Comparison of ENCODE assay signal across 18 mouse cellular contexts in genomic region chr7:107573856-107574255, GRCm38 (mm10). TPM values are rescaled to one million over a fixed set of nuclear protein-coding genes. Genes with fewer than 3 reads are reported as not detected.
DNase-seq lines count a peak whose midpoint lies in the region; ATAC-seq and TF ChIP-seq lines count a peak whose summit lies in the region.
"Had no signal": no experiment of that assay in that cellular context is flagged by ENCODE, and none has a peak within 500 bp of the region (broad histone marks: within the 10 kb centered on the region; RNA-seq: fewer than 3 reads in every experiment).

No protein-coding gene starts in this region.

- H3K9ac ChIP-seq in liver, embryonic 14.5 days (replicated peaks) = no peak overlapping the region
- no peak overlapping the region for H3K9ac ChIP-seq in liver, embryonic 12.5 days
- H3K9ac ChIP-seq: heart, embryonic 13.5 days; lung, embryonic 14.5 days had no signal

- H3K27me3 ChIP-seq in liver, embryonic 14.5 days (ENCODE audit: control insufficient read depth, insufficient read depth, low read length) = no peaks in the 10 kb centered on the region
- no peaks in the 10 kb centered on the region for H3K27me3 ChIP-seq in liver, embryonic 12.5 days (replicated peaks)
- H3K27me3 ChIP-seq: heart, embryonic 13.5 days had no signal

- TF ChIP-seq CTCF in liver, embryonic 14.5 days (IDR thresholded peaks at IDR 0.05; ENCODE audit: low read depth) = peak; percentile 24; the same call in 1 of the 2 replicates

- H3K9me3 ChIP-seq in liver, embryonic 14.5 days (ENCODE audit: control insufficient read depth, low read length) = no peaks in the 10 kb centered on the region
- H3K9me3 ChIP-seq in liver, embryonic 12.5 days (replicated peaks) = no peaks in the 10 kb centered on the region
- H3K9me3 ChIP-seq: heart, embryonic 13.5 days had no signal

- H3K4me1 ChIP-seq in liver, embryonic 14.5 days (replicated peaks; ENCODE audit: control insufficient read depth in 2 of 2, insufficient read depth in 2 of 2, low read length in 1 of 2) = no peaks in the 10 kb centered on the region
- H3K4me1 ChIP-seq in liver, embryonic 12.5 days = no peaks in the 10 kb centered on the region

- WGBS in liver, embryonic 14.5 days (ENCODE audit: insufficient replicate concordance) = 44% methylated on average over 2 of the region's 2 CpGs
- 49% methylated on average over 2 of the region's 2 CpGs for WGBS in liver, embryonic 12.5 days (ENCODE audit: insufficient replicate concordance)

- no peak for ATAC-seq in liver, embryonic 14.5 days (ENCODE audit: insufficient read depth)
- ATAC-seq in liver, embryonic 12.5 days = no peak
- peak; percentile 68 for ATAC-seq in granulocyte monocyte progenitor cell, adult 5-6 weeks (replicated peaks; ENCODE audit: poor library complexity, severe bottlenecking)
- ATAC-seq: hindbrain, embryonic 16.5 days had no signal

- DNase-seq in heart, adult 11 months = peak; percentile 61
- DNase-seq in heart, postnatal 4 days = no peak
- DNase-seq in liver, embryonic 14.5 days (ENCODE audit: low read depth in 3 of 3, low spot score in 3 of 3) = no peak
- peak; percentile 10 to 18 for DNase-seq in B cell, adult 2 months
- no peak for DNase-seq in frontal cortex, postnatal 36 days (ENCODE audit: low spot score in 2 of 2)
- DNase-seq in frontal cortex, adult 2 months (ENCODE audit: extremely low spot score in 1 of 2, low spot score in 1 of 2) = no peak
- DNase-seq: adrenal gland, postnatal 10 days; cerebellum, adult 11 months; embryo, embryonic 11 days; lung, embryonic 14.5 days had no signal

- H3K4me3 ChIP-seq in liver, embryonic 14.5 days (ENCODE audit: insufficient read depth in 1 of 2, low read depth in 2 of 2, low read length in 2 of 2) = no peak overlapping the region
- H3K4me3 ChIP-seq in liver, embryonic 12.5 days = no peak overlapping the region
- H3K4me3 ChIP-seq: heart, embryonic 13.5 days had no signal

- H3K4me2 ChIP-seq in liver, embryonic 14.5 days (ENCODE audit: low read depth) = no peak overlapping the region
- H3K4me2 ChIP-seq in liver, embryonic 12.5 days = no peak overlapping the region
- H3K4me2 ChIP-seq: heart, embryonic 13.5 days; lung, embryonic 14.5 days had no signal

- no peaks in the 10 kb centered on the region for H3K36me3 ChIP-seq in liver, embryonic 14.5 days (replicated peaks; ENCODE audit: control insufficient read depth, insufficient read depth, low read depth)
- peaks cover 4% of the 10 kb centered on the region; the same call in 1 of the 2 replicates for H3K36me3 ChIP-seq in liver, embryonic 12.5 days

- no peak overlapping the region for H3K27ac ChIP-seq in liver, embryonic 14.5 days
- H3K27ac ChIP-seq in liver, embryonic 12.5 days = no peak overlapping the region
- H3K27ac ChIP-seq: heart, embryonic 13.5 days had no signal

- TF ChIP-seq EP300 in liver, embryonic 14.5 days (IDR thresholded peaks at IDR 0.05; ENCODE audit: low read depth) = no peak

RNA-seq across cellular contexts. Expression of gene Olfml1, which starts 6.6 kb away (rescaled TPM):
- total RNA-seq in heart, postnatal 4 days (2021) = 1 to 10 TPM; 7.8 to 8.4 TPM
- polyA plus RNA-seq in liver, embryonic 14.5 days (2012; rRNA removed) = 0.52 and 0.64 TPM in 2 replicates
- 1.1 and 1.3 TPM in 2 replicates for polyA plus RNA-seq in liver, embryonic 14.5 days (2014; fragmentation: Nextera tagmentation; extraction: Ambion mirVana)
- 2.8 and 3.7 TPM in 2 replicates for polyA plus RNA-seq in liver, embryonic 12.5 days (2016; fragmentation: Nextera tagmentation; extraction: Ambion mirVana)
- not detected in 2 replicates for total RNA-seq in granulocyte monocyte progenitor cell, adult 5-6 weeks (2014; fragmentation: Nextera tagmentation)
- not detected in 2 replicates for total RNA-seq in granulocyte monocyte progenitor cell, adult 5-6 weeks (2017)
- 10.2 and 10.8 TPM in 2 replicates for polyA plus RNA-seq in frontal cortex, adult 2 months (2012; rRNA removed)
- total RNA-seq: neutrophil, adult 5-6 weeks had no signal

RNA-seq across cellular contexts. Expression of gene Ppfibp2, which starts 21.2 kb away (rescaled TPM):
- total RNA-seq in heart, postnatal 4 days (2021) = 10 to 100 TPM; 12.7 to 13.3 TPM
- 2.2 and 2.5 TPM in 2 replicates for polyA plus RNA-seq in liver, embryonic 14.5 days (2012; rRNA removed)
- 3.1 and 3.5 TPM in 2 replicates for polyA plus RNA-seq in liver, embryonic 14.5 days (2014; fragmentation: Nextera tagmentation; extraction: Ambion mirVana)
- polyA plus RNA-seq in liver, embryonic 12.5 days (2016; fragmentation: Nextera tagmentation; extraction: Ambion mirVana) = 3.9 and 4.0 TPM in 2 replicates
- total RNA-seq in granulocyte monocyte progenitor cell, adult 5-6 weeks (2014; fragmentation: Nextera tagmentation) = 3.0 and 9.9 TPM in 2 replicates
- 5.6 and 6.6 TPM in 2 replicates for total RNA-seq in granulocyte monocyte progenitor cell, adult 5-6 weeks (2017)
- 6.7 and 8.0 TPM in 2 replicates for polyA plus RNA-seq in frontal cortex, adult 2 months (2012; rRNA removed)

RNA-seq across cellular contexts. Expression of gene 5330417H12Rik, which starts 51.1 kb away (rescaled TPM):
- not detected for total RNA-seq in heart, postnatal 4 days (2021)
- polyA plus RNA-seq in liver, embryonic 14.5 days (2012; rRNA removed) = not detected in 2 replicates
- not detected in 2 replicates for polyA plus RNA-seq in liver, embryonic 14.5 days (2014; fragmentation: Nextera tagmentation; extraction: Ambion mirVana)
- polyA plus RNA-seq in liver, embryonic 12.5 days (2016; fragmentation: Nextera tagmentation; extraction: Ambion mirVana) = not detected in 2 replicates
- not detected in 2 replicates for total RNA-seq in granulocyte monocyte progenitor cell, adult 5-6 weeks (2014; fragmentation: Nextera tagmentation)
- not detected in 2 replicates for total RNA-seq in granulocyte monocyte progenitor cell, adult 5-6 weeks (2017)
- not detected in 2 replicates for polyA plus RNA-seq in frontal cortex, adult 2 months (2012; rRNA removed)
- total RNA-seq: adrenal gland, postnatal 10 days; left cerebral cortex, postnatal 25 days; neutrophil, adult 5-6 weeks had no signal
- polyA plus RNA-seq: heart, embryonic 13.5 days; hindbrain, embryonic 16.5 days; large intestine, adult 2 months; lung, embryonic 14.5 days; stomach, embryonic 16.5 days had no signal

Comparison
In these comparisons a context has a peak if more than half of its experiments do, and no peak if none do; other contexts are left out.
1. DNase-seq: peak in heart, adult 11 months (single experiment) and B cell, adult 2 months (2 of 2); none in heart, postnatal 4 days (single experiment), liver, embryonic 14.5 days (0 of 3), frontal cortex, postnatal 36 days (0 of 2) and frontal cortex, adult 2 months (0 of 2).